In the genomic region with DNA sequence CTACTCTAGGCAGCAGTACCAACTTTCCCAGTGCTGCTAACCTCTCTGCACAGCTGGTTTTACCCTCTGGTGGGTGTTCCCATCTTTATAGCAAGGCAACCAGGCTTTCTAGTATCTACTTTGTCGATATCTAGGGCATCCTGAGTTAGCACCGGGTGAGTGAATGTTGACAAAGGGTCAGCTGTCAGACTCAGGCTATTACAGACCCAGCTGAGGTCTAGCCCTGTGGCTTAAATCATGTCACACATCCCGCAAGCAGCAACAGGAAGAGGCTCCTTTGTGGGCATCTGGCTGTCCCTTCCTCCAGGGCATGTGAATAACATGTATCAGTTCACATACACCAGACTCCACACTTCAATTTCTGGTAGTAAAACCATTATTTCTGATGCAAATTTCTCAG, we compare ENCODE assay signal across 23 mouse cellular contexts. TPM values are rescaled to one million over a fixed set of nuclear protein-coding genes. Genes with fewer than 3 reads are reported as not detected.
DNase-seq lines count a peak whose midpoint lies in the region; ATAC-seq lines count a peak whose summit lies in the region.
"Had no signal": no experiment of that assay in that cellular context is flagged by ENCODE, and none has a peak within 500 bp of the region (broad histone marks: within the 10 kb centered on the region; RNA-seq: fewer than 3 reads in every experiment).

No protein-coding gene starts in this region.

- peak overlapping the region; percentile 2; the same call in 1 of the 2 replicates for H3K27ac ChIP-seq in forebrain, embryonic 10.5 days
- no peak overlapping the region; the same call in 1 of the 2 replicates for H3K27ac ChIP-seq in forebrain, embryonic 14.5 days (ENCODE audit: low read depth, low read length)
- peak overlapping the region; percentile 45; the same call in 1 of the 2 replicates for H3K27ac ChIP-seq in neural tube, embryonic 11.5 days (ENCODE audit: low read depth, low read length)
- no peak overlapping the region for H3K27ac ChIP-seq in neural tube, embryonic 15.5 days (replicated peaks)
- H3K27ac ChIP-seq in midbrain, embryonic 14.5 days (replicated peaks; ENCODE audit: low read depth, low read length) = peak overlapping the region; percentile 60
- H3K27ac ChIP-seq: embryonic facial prominence, embryonic 10.5 days; kidney, embryonic 15.5 days; limb, embryonic 15.5 days; liver, embryonic 14.5 days; lung, embryonic 15.5 days had no signal

- no peak overlapping the region for H3K9ac ChIP-seq in forebrain, embryonic 14.5 days (ENCODE audit: low read length)
- no peak overlapping the region for H3K9ac ChIP-seq in neural tube, embryonic 11.5 days (ENCODE audit: low read length)
- H3K9ac ChIP-seq in neural tube, embryonic 15.5 days (replicated peaks) = no peak overlapping the region
- H3K9ac ChIP-seq in midbrain, embryonic 14.5 days (replicated peaks; ENCODE audit: low read length) = no peak overlapping the region
- H3K9ac ChIP-seq: forebrain, postnatal 0 days; kidney, embryonic 15.5 days; limb, embryonic 15.5 days; liver, embryonic 14.5 days; lung, embryonic 15.5 days had no signal

- no peak for DNase-seq in forebrain, embryonic 10.5 days (ENCODE audit: extremely low spot score, low spot score)
- no peak for DNase-seq in forebrain, embryonic 14.5 days (ENCODE audit: low spot score)
- no peak for DNase-seq in neural tube, embryonic 11.5 days (ENCODE audit: low spot score)
- no peak for DNase-seq in midbrain, embryonic 14.5 days
- peak; percentile 87 for DNase-seq in retina, postnatal 1 day
- no peak for DNase-seq in heart, adult 9 months (ENCODE audit: low spot score in 2 of 2)
- no peak for DNase-seq in cerebellum, postnatal 10 days
- DNase-seq: cerebellum, adult 11-12 months; cerebellum, postnatal 25 days; forebrain, postnatal 0 days; gastrocnemius, postnatal 14 days; heart, adult 11 months; kidney, adult 11 months; kidney, postnatal 36 days; lung, postnatal 4 days; thymus, adult 18-20 months; thymus, postnatal 36 days had no signal

- no peak overlapping the region for H3K4me3 ChIP-seq in forebrain, embryonic 10.5 days
- H3K4me3 ChIP-seq in forebrain, embryonic 14.5 days (ENCODE audit: low read depth, low read length) = no peak overlapping the region
- no peak overlapping the region for H3K4me3 ChIP-seq in neural tube, embryonic 11.5 days (ENCODE audit: low read depth, low read length)
- H3K4me3 ChIP-seq in neural tube, embryonic 15.5 days (replicated peaks) = no peak overlapping the region
- no peak overlapping the region for H3K4me3 ChIP-seq in midbrain, embryonic 14.5 days (replicated peaks; ENCODE audit: low read depth, low read length)
- H3K4me3 ChIP-seq: embryonic facial prominence, embryonic 10.5 days; kidney, embryonic 15.5 days; limb, embryonic 15.5 days; lung, embryonic 15.5 days had no signal

- H3K4me2 ChIP-seq in forebrain, embryonic 14.5 days (ENCODE audit: low read length) = no peak overlapping the region
- H3K4me2 ChIP-seq in neural tube, embryonic 11.5 days (ENCODE audit: low read depth) = no peak overlapping the region
- H3K4me2 ChIP-seq in neural tube, embryonic 15.5 days = no peak overlapping the region
- no peak overlapping the region for H3K4me2 ChIP-seq in midbrain, embryonic 14.5 days (ENCODE audit: low read length)
- H3K4me2 ChIP-seq: kidney, embryonic 15.5 days; limb, embryonic 15.5 days; lung, embryonic 15.5 days had no signal

- WGBS in forebrain, embryonic 10.5 days = 72% methylated on average over 3 of the region's 3 CpGs
- WGBS in forebrain, embryonic 14.5 days = 65% methylated on average over 3 of the region's 3 CpGs
- WGBS in neural tube, embryonic 11.5 days = 27% methylated on average over 3 of the region's 3 CpGs
- 7% methylated on average over 3 of the region's 3 CpGs for WGBS in neural tube, embryonic 15.5 days
- 49% methylated on average over 3 of the region's 3 CpGs for WGBS in midbrain, embryonic 14.5 days

- no peak for ATAC-seq in forebrain, embryonic 14.5 days
- ATAC-seq in neural tube, embryonic 11.5 days (ENCODE audit: insufficient read depth, low FRiP score, low TSS enrichment) = peak; percentile 59
- ATAC-seq in neural tube, embryonic 15.5 days (ENCODE audit: low FRiP score) = no peak
- ATAC-seq in midbrain, embryonic 14.5 days (ENCODE audit: low FRiP score, low TSS enrichment) = no peak

- H3K9me3 ChIP-seq in forebrain, embryonic 10.5 days = no peaks in the 10 kb centered on the region
- H3K9me3 ChIP-seq in forebrain, embryonic 14.5 days (replicated peaks; ENCODE audit: control insufficient read depth, low read length) = no peaks in the 10 kb centered on the region
- H3K9me3 ChIP-seq in neural tube, embryonic 11.5 days (ENCODE audit: control insufficient read depth, low read length) = no peaks in the 10 kb centered on the region
- no peaks in the 10 kb centered on the region for H3K9me3 ChIP-seq in neural tube, embryonic 15.5 days (replicated peaks)
- H3K9me3 ChIP-seq in midbrain, embryonic 14.5 days (ENCODE audit: control insufficient read depth, low read length) = no peaks in the 10 kb centered on the region
- H3K9me3 ChIP-seq: embryonic facial prominence, embryonic 10.5 days; kidney, embryonic 15.5 days; limb, embryonic 15.5 days; lung, embryonic 15.5 days had no signal

- no peaks in the 10 kb centered on the region for H3K36me3 ChIP-seq in forebrain, embryonic 10.5 days (replicated peaks)
- no peaks in the 10 kb centered on the region for H3K36me3 ChIP-seq in forebrain, embryonic 14.5 days (ENCODE audit: control insufficient read depth, insufficient read depth, low read length)
- H3K36me3 ChIP-seq in neural tube, embryonic 11.5 days (ENCODE audit: control insufficient read depth, insufficient read depth, low read length) = no peaks in the 10 kb centered on the region
- no peaks in the 10 kb centered on the region for H3K36me3 ChIP-seq in neural tube, embryonic 15.5 days
- no peaks in the 10 kb centered on the region for H3K36me3 ChIP-seq in midbrain, embryonic 14.5 days (ENCODE audit: control insufficient read depth, insufficient read depth, low read length)
- H3K36me3 ChIP-seq: embryonic facial prominence, embryonic 10.5 days; kidney, embryonic 15.5 days; limb, embryonic 15.5 days; lung, embryonic 15.5 days had no signal

- peaks cover 18% of the 10 kb centered on the region for H3K4me1 ChIP-seq in forebrain, embryonic 10.5 days
- peaks cover 5% of the 10 kb centered on the region; the same call in 1 of the 2 replicates for H3K4me1 ChIP-seq in forebrain, embryonic 14.5 days (ENCODE audit: control insufficient read depth, insufficient read depth, low read length)
- H3K4me1 ChIP-seq in neural tube, embryonic 11.5 days (ENCODE audit: control insufficient read depth, insufficient read depth, low read length) = peaks cover 9% of the 10 kb centered on the region; the same call in 1 of the 2 replicates
- H3K4me1 ChIP-seq in neural tube, embryonic 15.5 days = peaks cover 16% of the 10 kb centered on the region
- peaks cover 23% of the 10 kb centered on the region for H3K4me1 ChIP-seq in midbrain, embryonic 14.5 days (ENCODE audit: control insufficient read depth, insufficient read depth, low read length)
- H3K4me1 ChIP-seq: limb, embryonic 15.5 days; lung, embryonic 15.5 days had no signal

- H3K27me3 ChIP-seq in forebrain, embryonic 10.5 days (ENCODE audit: poor library complexity, severe bottlenecking) = no peaks in the 10 kb centered on the region
- no peaks in the 10 kb centered on the region for H3K27me3 ChIP-seq in forebrain, embryonic 14.5 days (replicated peaks; ENCODE audit: control insufficient read depth, insufficient read depth, low read length)
- no peaks in the 10 kb centered on the region for H3K27me3 ChIP-seq in neural tube, embryonic 11.5 days (ENCODE audit: control insufficient read depth, insufficient read depth, low read length)
- H3K27me3 ChIP-seq in neural tube, embryonic 15.5 days (replicated peaks) = no peaks in the 10 kb centered on the region
- H3K27me3 ChIP-seq in midbrain, embryonic 14.5 days (ENCODE audit: control insufficient read depth, insufficient read depth, low read length) = no peaks in the 10 kb centered on the region
- H3K27me3 ChIP-seq: lung, embryonic 15.5 days had no signal

RNA-seq across cellular contexts. Expression of a gene that starts 14.8 kb away (rescaled TPM):
- 5.7 and 5.8 TPM in 2 replicates for polyA plus RNA-seq in forebrain, embryonic 10.5 days (2016; fragmentation: Nextera tagmentation; extraction: Ambion mirVana)
- 13.1 and 14.3 TPM in 2 replicates for polyA plus RNA-seq in forebrain, embryonic 14.5 days (2014; fragmentation: Nextera tagmentation; extraction: Ambion mirVana)
- 61.4 and 68.5 TPM in 2 replicates for polyA plus RNA-seq in neural tube, embryonic 11.5 days (2014; fragmentation: Nextera tagmentation; extraction: Ambion mirVana)
- 38.9 and 47.4 TPM in 2 replicates for polyA plus RNA-seq in neural tube, embryonic 15.5 days (2015; fragmentation: Nextera tagmentation; extraction: Ambion mirVana)
- 50.8 and 52.6 TPM in 2 replicates for polyA plus RNA-seq in midbrain, embryonic 14.5 days (2014; fragmentation: Nextera tagmentation; extraction: Ambion mirVana)

Comparison
In these comparisons a context has a peak if more than half of its experiments do, and no peak if none do; other contexts are left out.
1. H3K27ac ChIP-seq: peak in forebrain, embryonic 10.5 days (single experiment), neural tube, embryonic 11.5 days (single experiment) and midbrain, embryonic 14.5 days (single experiment); none in forebrain, embryonic 14.5 days (single experiment) and neural tube, embryonic 15.5 days (single experiment).